Mouse (Mus musculus): ENCODE data around the gene Pex1. TPM values are rescaled to one million over a fixed set of nuclear protein-coding genes. Genes with fewer than 3 reads are reported as not detected.
A peak's percentile ranks its signal among the peaks of the same experiment; 100 is the strongest.

Gene Pex1
- total RNA-seq (2014; rRNA removed) (20.5 and 21.6 TPM in 2 replicates), polyA plus RNA-seq (2012; rRNA removed) (8.8 and 9.0 TPM in 2 replicates)

DNA sequence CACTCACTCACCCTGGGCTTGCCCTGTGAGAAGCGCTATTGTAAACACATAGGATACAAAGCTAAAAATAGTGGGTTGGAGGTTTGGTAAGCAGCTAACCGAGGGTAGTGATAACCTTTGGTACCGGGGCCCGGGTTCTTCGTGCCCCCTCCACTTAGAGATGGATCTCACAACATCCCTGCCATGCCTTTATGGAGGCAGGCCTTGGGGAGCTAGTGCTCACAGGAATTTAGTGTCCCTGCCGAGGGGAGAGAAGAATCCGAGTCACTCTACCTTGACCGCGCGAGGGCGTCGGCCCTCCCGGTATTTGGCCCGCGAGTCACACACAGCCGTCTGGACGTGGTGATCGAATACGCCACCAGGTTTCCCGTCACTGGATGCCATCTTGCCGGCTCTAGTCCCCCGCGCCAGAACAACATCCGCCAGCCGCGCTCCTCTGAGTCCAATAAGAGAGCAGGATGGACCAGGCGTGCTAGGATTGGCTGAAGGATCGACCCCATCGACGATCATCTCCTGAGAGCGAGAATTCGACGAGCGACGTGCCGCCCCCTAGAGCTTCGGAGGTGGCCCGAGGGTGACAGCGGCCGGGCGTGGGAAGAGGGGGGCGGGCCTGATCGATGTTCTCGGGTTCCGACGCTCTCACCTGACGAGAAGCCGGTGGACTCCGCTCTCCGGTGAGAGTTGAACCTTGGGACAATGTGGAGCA lies at the start of gene Pex1:
TSS of gene Pex1 (plus strand) at position 374 of the 706 bp plus-strand sequence.
- peaks cover 6% of the 10 kb centered on the region; the same call in 1 of the 2 replicates for H3K36me3 ChIP-seq (ENCODE audit: control insufficient read depth, insufficient read depth, low read length)
- H3K9ac ChIP-seq (ENCODE audit: low read depth, low read length) = peak within 1 kb of the TSS; percentile 89
- WGBS = under 1% methylated on average over 50 of the region's 50 CpGs
- TF ChIP-seq CTCF (IDR thresholded peaks at IDR 0.05; ENCODE audit: low read depth, low read length) (peak; percentile 58), POLR2A (IDR thresholded peaks at IDR 0.05; ENCODE audit: extremely low read depth, insufficient read depth, low read length) (0 out of 2 replicates have a peak, but pooled peaks have one; percentile 34)
- H3K4me3 ChIP-seq (ENCODE audit: insufficient read depth, low read depth, low read length) = peak within 1 kb of the TSS; percentile 83
- peak; percentile 94 for DNase-seq (ENCODE audit: extremely low read depth, low read depth, low spot score)
- peaks cover 18% of the 10 kb centered on the region for H3K4me1 ChIP-seq (ENCODE audit: control insufficient read depth, insufficient read depth, low read length)
- H3K79me2 ChIP-seq (ENCODE audit: control insufficient read depth, insufficient read depth, low read length) = peaks cover 11% of the 10 kb centered on the region; the same call in 1 of the 2 replicates
- H3K27me3 ChIP-seq (ENCODE audit: control insufficient read depth, insufficient read depth, low read length) = no peaks in the 10 kb centered on the region
- H3K27ac ChIP-seq (replicated peaks; ENCODE audit: insufficient read depth, low read depth, low read length) = peak within 1 kb of the TSS; percentile 85

GRCm38 (mm10) chr5:3546226-3546625 lies 49.6 kb upstream of the Pex1 start:
- Histone ChIP-seq H3K79me2 (ENCODE audit: control insufficient read depth, insufficient read depth, low read length) (peaks cover 29% of the 10 kb centered on the region), H3K36me3 (ENCODE audit: control insufficient read depth, insufficient read depth, low read length) (no peaks in the 10 kb centered on the region; the same call in 1 of the 2 replicates), H3K27ac (replicated peaks; ENCODE audit: insufficient read depth, low read depth, low read length) (no peak overlapping the region), H3K4me1 (ENCODE audit: control insufficient read depth, insufficient read depth, low read length) (peaks cover 11% of the 10 kb centered on the region), H3K4me3 (ENCODE audit: insufficient read depth, low read depth, low read length) (no peak overlapping the region), H3K27me3 (ENCODE audit: control insufficient read depth, insufficient read depth, low read length) (no peaks in the 10 kb centered on the region), H3K9ac (ENCODE audit: low read depth, low read length) (no peak overlapping the region)
- 38% methylated on average over 1 of the region's 1 CpGs for WGBS
- TF ChIP-seq POLR2A (IDR thresholded peaks at IDR 0.05; ENCODE audit: extremely low read depth, insufficient read depth, low read length) (no peak), CTCF (IDR thresholded peaks at IDR 0.05; ENCODE audit: low read depth, low read length) (no peak)
- peak; percentile 45 for DNase-seq (ENCODE audit: extremely low read depth, low read depth, low spot score)

DNA sequence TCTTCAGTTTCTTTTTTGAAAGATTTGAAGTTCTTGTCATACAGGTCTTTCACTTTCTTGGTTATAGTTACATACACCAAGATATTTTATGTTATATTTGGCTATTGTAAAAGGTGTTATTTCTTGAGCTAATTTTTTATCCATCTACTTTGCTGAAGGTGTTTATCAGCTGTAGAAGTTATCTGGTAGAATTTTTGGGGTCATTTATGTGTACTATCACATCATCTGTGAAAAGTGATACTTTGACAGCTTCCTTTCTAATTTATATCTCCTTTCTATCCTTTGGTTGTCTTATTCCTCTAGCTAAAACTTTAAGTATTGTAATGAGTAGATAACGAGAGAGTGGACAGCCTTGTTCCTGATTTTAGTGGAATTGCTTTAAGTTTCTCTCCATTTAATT lies 44.4 kb upstream of the Pex1 start:
- 95% methylated on average over 1 of the region's 1 CpGs for WGBS
- Histone ChIP-seq H3K9ac (ENCODE audit: low read depth, low read length) (no peak overlapping the region), H3K4me3 (ENCODE audit: insufficient read depth, low read depth, low read length) (no peak overlapping the region), H3K27me3 (ENCODE audit: control insufficient read depth, insufficient read depth, low read length) (no peaks in the 10 kb centered on the region), H3K27ac (replicated peaks; ENCODE audit: insufficient read depth, low read depth, low read length) (no peak overlapping the region), H3K36me3 (ENCODE audit: control insufficient read depth, insufficient read depth, low read length) (peaks cover 10% of the 10 kb centered on the region), H3K4me1 (ENCODE audit: control insufficient read depth, insufficient read depth, low read length) (peaks cover 4% of the 10 kb centered on the region; the same call in 1 of the 2 replicates), H3K79me2 (ENCODE audit: control insufficient read depth, insufficient read depth, low read length) (peaks cover 20% of the 10 kb centered on the region)
- TF ChIP-seq CTCF (IDR thresholded peaks at IDR 0.05; ENCODE audit: low read depth, low read length) (no peak), POLR2A (IDR thresholded peaks at IDR 0.05; ENCODE audit: extremely low read depth, insufficient read depth, low read length) (no peak)
- DNase-seq (ENCODE audit: extremely low read depth, low read depth, low spot score) = no peak

GRCm38 (mm10) chr5:3554198-3554597 lies 41.7 kb upstream of the Pex1 start:
- TF ChIP-seq POLR2A (IDR thresholded peaks at IDR 0.05; ENCODE audit: extremely low read depth, insufficient read depth, low read length) (no peak), CTCF (IDR thresholded peaks at IDR 0.05; ENCODE audit: low read depth, low read length) (no peak)
- Histone ChIP-seq H3K9ac (ENCODE audit: low read depth, low read length) (no peak overlapping the region), H3K79me2 (ENCODE audit: control insufficient read depth, insufficient read depth, low read length) (peaks cover 4% of the 10 kb centered on the region; the same call in 1 of the 2 replicates), H3K4me1 (ENCODE audit: control insufficient read depth, insufficient read depth, low read length) (peaks cover 4% of the 10 kb centered on the region; the same call in 1 of the 2 replicates), H3K36me3 (ENCODE audit: control insufficient read depth, insufficient read depth, low read length) (peaks cover 24% of the 10 kb centered on the region), H3K27ac (replicated peaks; ENCODE audit: insufficient read depth, low read depth, low read length) (no peak overlapping the region), H3K27me3 (ENCODE audit: control insufficient read depth, insufficient read depth, low read length) (no peaks in the 10 kb centered on the region), H3K4me3 (ENCODE audit: insufficient read depth, low read depth, low read length) (no peak overlapping the region)
- 21% methylated on average over 2 of the region's 2 CpGs for WGBS
- DNase-seq (ENCODE audit: extremely low read depth, low read depth, low spot score) = peak; percentile 74

DNA sequence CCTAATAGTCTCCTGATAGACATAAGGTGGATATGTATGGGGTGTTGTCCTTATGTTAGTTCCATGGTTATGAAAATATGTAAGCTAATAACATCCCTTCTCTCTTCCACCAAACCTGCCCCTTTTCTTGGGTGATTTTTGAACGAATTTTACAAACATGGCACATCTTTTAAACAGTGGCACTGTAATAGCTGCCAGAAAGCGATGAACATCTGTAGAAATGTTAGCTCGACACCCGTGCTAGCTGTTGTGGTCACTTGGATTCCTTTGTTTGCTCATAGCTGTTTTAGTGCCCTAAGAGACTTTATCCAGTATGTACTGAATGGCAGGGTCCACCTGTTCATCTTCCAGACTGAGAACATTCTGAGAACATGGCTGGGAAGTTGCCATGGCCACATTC lies 24.6 kb upstream of the Pex1 start, which contains the start of gene 1700109H08Rik:
TSS of gene 1700109H08Rik (plus strand) at position 301 of the 400 bp plus-strand sequence.
- no peaks in the 10 kb centered on the region for H3K27me3 ChIP-seq (ENCODE audit: control insufficient read depth, insufficient read depth, low read length)
- no peak for TF ChIP-seq POLR2A (IDR thresholded peaks at IDR 0.05; ENCODE audit: extremely low read depth, insufficient read depth, low read length)
- TF ChIP-seq CTCF (IDR thresholded peaks at IDR 0.05; ENCODE audit: low read depth, low read length) = no peak
- H3K27ac ChIP-seq (replicated peaks; ENCODE audit: insufficient read depth, low read depth, low read length) = no peak within 1 kb of the TSS
- 98% methylated on average over 4 of the region's 4 CpGs for WGBS
- no peak within 1 kb of the TSS for H3K4me3 ChIP-seq (ENCODE audit: insufficient read depth, low read depth, low read length)
- H3K79me2 ChIP-seq (ENCODE audit: control insufficient read depth, insufficient read depth, low read length) = no peaks in the 10 kb centered on the region
- no peaks in the 10 kb centered on the region for H3K4me1 ChIP-seq (ENCODE audit: control insufficient read depth, insufficient read depth, low read length)
- H3K9ac ChIP-seq (ENCODE audit: low read depth, low read length) = no peak within 1 kb of the TSS
- no peak for DNase-seq (ENCODE audit: extremely low read depth, low read depth, low spot score)
- H3K36me3 ChIP-seq (ENCODE audit: control insufficient read depth, insufficient read depth, low read length) = peaks cover 61% of the 10 kb centered on the region

DNA sequence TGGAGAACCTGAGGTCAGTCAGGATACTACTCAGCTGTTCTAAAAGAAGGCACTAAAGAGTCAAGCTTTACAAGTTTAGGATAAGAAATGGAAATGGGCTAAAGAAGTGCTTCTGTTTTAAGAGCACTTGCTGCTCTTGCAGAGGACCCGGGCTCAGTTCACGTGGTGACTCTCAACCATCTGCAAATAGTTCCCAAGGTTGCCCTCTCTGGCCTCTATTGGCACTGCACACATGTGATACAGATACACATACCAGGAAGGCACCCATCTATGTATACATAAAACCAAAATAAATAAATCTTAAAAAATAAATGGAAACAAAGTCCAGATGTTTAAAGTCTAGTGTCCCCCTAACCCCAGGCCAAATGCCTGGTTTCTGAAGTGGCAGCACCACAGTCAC lies 21.0 kb upstream of the Pex1 start:
- Histone ChIP-seq H3K79me2 (ENCODE audit: control insufficient read depth, insufficient read depth, low read length) (no peaks in the 10 kb centered on the region), H3K4me3 (ENCODE audit: insufficient read depth, low read depth, low read length) (no peak overlapping the region), H3K27me3 (ENCODE audit: control insufficient read depth, insufficient read depth, low read length) (no peaks in the 10 kb centered on the region), H3K36me3 (ENCODE audit: control insufficient read depth, insufficient read depth, low read length) (peaks cover 67% of the 10 kb centered on the region), H3K27ac (replicated peaks; ENCODE audit: insufficient read depth, low read depth, low read length) (no peak overlapping the region), H3K4me1 (ENCODE audit: control insufficient read depth, insufficient read depth, low read length) (no peaks in the 10 kb centered on the region), H3K9ac (ENCODE audit: low read depth, low read length) (no peak overlapping the region)
- WGBS = 95% methylated on average over 2 of the region's 2 CpGs
- TF ChIP-seq POLR2A (IDR thresholded peaks at IDR 0.05; ENCODE audit: extremely low read depth, insufficient read depth, low read length) = no peak
- no peak for TF ChIP-seq CTCF (IDR thresholded peaks at IDR 0.05; ENCODE audit: low read depth, low read length)
- no peak for DNase-seq (ENCODE audit: extremely low read depth, low read depth, low spot score)

Data from liver, adult 2 months (tissue).